Mouse (Mus musculus) liver, postnatal 0 days (tissue): ENCODE results near the gene Lgr6.

Experiments used
- CTCF ChIP-seq: sonication (generic); IDR thresholded peaks from 2 replicates; pipeline ENCODE4 v1.5.1; 2016; ENCODE audit warnings: antibody characterized with exemption, low read depth
- EP300 ChIP-seq: IDR thresholded peaks from 2 replicates; pipeline ENCODE4 v1.6.1; 2016; ENCODE audit warnings: antibody characterized with exemption, low read depth, mild to moderate bottlenecking

DNA sequence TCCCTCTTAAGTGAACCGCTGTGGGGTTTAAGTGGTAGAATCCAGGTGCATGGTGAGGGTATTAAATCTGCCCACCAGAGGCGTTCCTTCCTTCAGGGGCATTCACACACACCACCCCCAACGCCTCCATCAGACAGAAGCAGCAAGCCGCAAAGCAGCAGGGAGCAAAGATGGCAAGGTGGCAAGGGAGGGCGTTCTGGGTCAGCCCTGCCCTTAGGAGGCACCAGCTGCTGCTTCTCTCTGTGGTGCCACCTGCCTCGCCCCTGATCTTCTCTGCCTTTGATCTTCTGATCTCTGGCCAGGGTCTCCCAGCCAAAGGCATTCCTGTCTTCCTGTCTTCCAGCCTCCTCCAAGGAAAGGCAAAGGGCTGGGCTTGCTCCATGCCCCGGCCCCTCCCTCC, 19.1 kb downstream of the Lgr6 start:
- TF ChIP-seq EP300 (no peak), CTCF (no peak)
